Mouse (Mus musculus) neural tube, embryonic 14.5 days (tissue): Measurements from ENCODE around the gene Skor1. TPM values are rescaled to one million over a fixed set of nuclear protein-coding genes. Genes with fewer than 3 reads are reported as not detected.

Source experiments
- ATAC-seq: fragments of 200-750 bp; cut with Nextera tagmentation; 2 replicates; pipeline ENCODE4 v1.8.0; 2017; ENCODE audit warnings: low read depth, mild to moderate bottlenecking, moderate TSS enrichment, moderate library complexity
- H3K27ac ChIP-seq: fragments of 300-500 bp; sonication (generic); 2 replicates; pipeline ENCODE4 v1.5.1; 2014; ENCODE audit warnings: low read depth, mild to moderate bottlenecking, control low read depth, low read length, moderate library complexity, mixed read lengths
- H3K27me3 ChIP-seq: fragments of 300-500 bp; sonication (generic); 2 replicates; pipeline ENCODE4 v1.6.1; 2014; ENCODE audit warnings: low read length; ENCODE audit not compliant: control insufficient read depth, insufficient read depth
- H3K36me3 ChIP-seq: fragments of 300-500 bp; sonication (generic); 2 replicates; pipeline ENCODE4 v1.6.1; 2014; ENCODE audit warnings: low read length, mixed read lengths; ENCODE audit not compliant: control insufficient read depth, insufficient read depth
- H3K4me1 ChIP-seq: fragments of 300-500 bp; sonication (generic); 2 replicates; pipeline ENCODE4 v1.6.1; 2014; ENCODE audit warnings: low read length; ENCODE audit not compliant: control insufficient read depth, insufficient read depth
- H3K4me2 ChIP-seq: fragments of 300-500 bp; sonication (generic); 2 replicates; pipeline ENCODE4 v1.6.1; 2014; ENCODE audit warnings: mild to moderate bottlenecking, low read depth, low read length, control low read depth
- H3K4me3 ChIP-seq: fragments of 300-500 bp; sonication (generic); 2 replicates; pipeline ENCODE4 v1.5.1; 2014; ENCODE audit warnings: low read depth, low read length, control low read depth, mixed read lengths
- H3K9ac ChIP-seq: fragments of 300-500 bp; sonication (generic); replicated peaks from 2 replicates; pipeline ENCODE4 v1.6.1; 2014; ENCODE audit warnings: low read depth, mild to moderate bottlenecking, control low read depth, low read length, mixed read lengths
- H3K9me3 ChIP-seq: fragments of 300-500 bp; sonication (generic); 2 replicates; pipeline ENCODE4 v1.6.1; 2016; ENCODE audit warnings: low read length; ENCODE audit not compliant: control insufficient read depth
- WGBS: fragments of 180-500 bp; shearing (Covaris S2); extraction: QIAGEN DNeasy Blood & Tissue Kit; methylation state at CpG from one replicate; pipeline ENCODE4 v1.1.7; 2014; 5-methylcytosine and 5-hydroxymethylcytosine counted together
- polyA plus RNA-seq: library from polyadenylated mRNA; unstranded; fragments of >200 nt; fragmentation: Nextera tagmentation; extraction: Ambion mirVana; gene quantifications from 2 replicates; pipeline ENCODE4 v1.2.1, GENCODE M21; 2014

Skor1 gene
- polyA plus RNA-seq, 1 experiment from 2014 or later = 22.7 TPM

GRCm38 (mm10) chr9:63132673-63133601 lies 15.8 kb downstream of the Skor1 start:
- H3K4me3 ChIP-seq = peak overlapping the region; percentile 54
- WGBS = 1% methylated on average over 48 of the region's 48 CpGs
- H3K9ac ChIP-seq = peak overlapping the region; percentile 61

GRCm38 (mm10) chr9:63131957-63132602 lies 16.7 kb downstream of the Skor1 start:
- peaks cover 11% of the 10 kb centered on the region; the same call in 1 of the 2 replicates for H3K4me1 ChIP-seq
- peak; percentile 35 for ATAC-seq
- WGBS = under 1% methylated on average over 28 of the region's 28 CpGs
- peak overlapping the region; percentile 61 for H3K9ac ChIP-seq
- H3K36me3 ChIP-seq = no peaks in the 10 kb centered on the region
- no peaks in the 10 kb centered on the region for H3K9me3 ChIP-seq
- peak overlapping the region; percentile 80 for H3K27ac ChIP-seq
- peak overlapping the region; percentile 78 for H3K4me2 ChIP-seq
- peak overlapping the region; percentile 54 for H3K4me3 ChIP-seq
- H3K27me3 ChIP-seq = peaks cover 8% of the 10 kb centered on the region

More at GRCm38 (mm10) chr9:63132673-63133601, 15.8 kb downstream of the Skor1 start:
- H3K36me3 ChIP-seq = no peaks in the 10 kb centered on the region
- peak; percentile 98 for ATAC-seq
- H3K27me3 ChIP-seq = peaks cover 8% of the 10 kb centered on the region
- H3K9me3 ChIP-seq = no peaks in the 10 kb centered on the region
- peaks cover 18% of the 10 kb centered on the region for H3K4me1 ChIP-seq
- H3K4me2 ChIP-seq = peak overlapping the region; percentile 78
- H3K27ac ChIP-seq = peak overlapping the region; percentile 80

- ATAC-seq = no peak
- H3K27ac ChIP-seq = no peak overlapping the region
Measured at GRCm38 (mm10) chr9:63129641-63130041, 19.1 kb downstream of the Skor1 start.

GRCm38 (mm10) chr9:63124512-63124911 lies 24.2 kb downstream of the Skor1 start:
- H3K27ac ChIP-seq = no peak overlapping the region
- no peaks in the 10 kb centered on the region for H3K4me1 ChIP-seq
- no peaks in the 10 kb centered on the region for H3K36me3 ChIP-seq
- ATAC-seq = no peak
- H3K4me2 ChIP-seq = no peak overlapping the region
- H3K27me3 ChIP-seq = no peaks in the 10 kb centered on the region
- no peaks in the 10 kb centered on the region for H3K9me3 ChIP-seq
- no peak overlapping the region for H3K4me3 ChIP-seq
- 47% methylated on average over 9 of the region's 9 CpGs for WGBS
- H3K9ac ChIP-seq = no peak overlapping the region

More at GRCm38 (mm10) chr9:63129641-63130041, 19.1 kb downstream of the Skor1 start:
- Histone ChIP-seq H3K27me3 (peaks cover 2% of the 10 kb centered on the region), H3K9me3 (no peaks in the 10 kb centered on the region), H3K36me3 (no peaks in the 10 kb centered on the region), H3K4me2 (no peak overlapping the region), H3K4me1 (peaks cover 7% of the 10 kb centered on the region; the same call in 1 of the 2 replicates), H3K9ac (no peak overlapping the region), H3K4me3 (no peak overlapping the region)
- WGBS = 80% methylated on average over 8 of the region's 8 CpGs

GRCm38 (mm10) chr9:63123451-63124438 lies 25.0 kb downstream of the Skor1 start:
- 7% methylated on average over 30 of the region's 30 CpGs for WGBS
- no peak overlapping the region for H3K27ac ChIP-seq
- H3K4me3 ChIP-seq = peak overlapping the region; percentile 34
- no peaks in the 10 kb centered on the region for H3K27me3 ChIP-seq
- peak; percentile 97 for ATAC-seq
- H3K4me2 ChIP-seq = peak overlapping the region; percentile 67
- H3K36me3 ChIP-seq = no peaks in the 10 kb centered on the region
- H3K4me1 ChIP-seq = no peaks in the 10 kb centered on the region
- H3K9ac ChIP-seq = peak overlapping the region; percentile 41; the same call in 1 of the 2 replicates
- no peaks in the 10 kb centered on the region for H3K9me3 ChIP-seq

- no peaks in the 10 kb centered on the region for H3K9me3 ChIP-seq
- no peak overlapping the region for H3K4me3 ChIP-seq
- H3K36me3 ChIP-seq = no peaks in the 10 kb centered on the region
- no peak for ATAC-seq
- no peak overlapping the region for H3K9ac ChIP-seq
- H3K27ac ChIP-seq = no peak overlapping the region
- no peaks in the 10 kb centered on the region for H3K27me3 ChIP-seq
- H3K4me2 ChIP-seq = no peak overlapping the region
- no peaks in the 10 kb centered on the region for H3K4me1 ChIP-seq
- 63% methylated on average over 8 of the region's 8 CpGs for WGBS
Measured at GRCm38 (mm10) chr9:63122161-63122833, 26.5 kb downstream of the Skor1 start.

- Histone ChIP-seq H3K27ac (no peak overlapping the region), H3K4me3 (no peak overlapping the region), H3K27me3 (no peaks in the 10 kb centered on the region), H3K4me2 (no peak overlapping the region), H3K9ac (no peak overlapping the region), H3K9me3 (no peaks in the 10 kb centered on the region), H3K36me3 (no peaks in the 10 kb centered on the region), H3K4me1 (no peaks in the 10 kb centered on the region)
- ATAC-seq = no peak
- WGBS = 54% methylated on average over 5 of the region's 5 CpGs
Measured at GRCm38 (mm10) chr9:63118385-63118784, 30.4 kb downstream of the Skor1 start.

- no peaks in the 10 kb centered on the region for H3K9me3 ChIP-seq
- no peaks in the 10 kb centered on the region for H3K36me3 ChIP-seq
- no peak overlapping the region for H3K27ac ChIP-seq
- H3K27me3 ChIP-seq = no peaks in the 10 kb centered on the region
- H3K4me3 ChIP-seq = no peak overlapping the region
- WGBS = 73% methylated on average over 3 of the region's 3 CpGs
- no peak overlapping the region for H3K9ac ChIP-seq
- no peak overlapping the region for H3K4me2 ChIP-seq
- H3K4me1 ChIP-seq = peaks cover 13% of the 10 kb centered on the region
- ATAC-seq = no peak
Measured at GRCm38 (mm10) chr9:63112514-63112913, 36.2 kb downstream of the Skor1 start.
